Mouse (Mus musculus): ENCODE results near the gene Il5ra.

- TF ChIP-seq POLR2A (IDR thresholded peaks at IDR 0.05; ENCODE audit: insufficient read length, low read depth) (no peak), USF1 (IDR thresholded peaks at IDR 0.05; ENCODE audit: low read depth) (no peak)
Measured at GRCm38 (mm10) chr6:106791429-106791828, 42.6 kb upstream of the Il5ra start.

Data from myocyte (in vitro differentiated cells).